Mouse (Mus musculus) forebrain, postnatal 0 days (tissue): ENCODE results near the gene Rbpjl. TPM values are rescaled to one million over a fixed set of nuclear protein-coding genes. Genes with fewer than 3 reads are reported as not detected.

Experiments used
- ATAC-seq: fragments of 200-750 bp; cut with Nextera tagmentation; 2 replicates; pipeline ENCODE4 v1.8.0; 2017; ENCODE audit warnings: mild to moderate bottlenecking, moderate library complexity
- DNase-seq: peaks from one replicate; pipeline ENCODE4 v3.0.0-alpha.2; 2015
- H3K27ac ChIP-seq: fragments of 300-500 bp; sonication (generic); 2 replicates; pipeline ENCODE4 v1.5.1; 2014; ENCODE audit warnings: low read depth, mild to moderate bottlenecking, antibody characterized with exemption, low read length, moderate library complexity, mixed read lengths
- H3K27me3 ChIP-seq: fragments of 300-500 bp; sonication (generic); 2 replicates; pipeline ENCODE4 v1.6.1; 2014; ENCODE audit warnings: mild to moderate bottlenecking, low read length, mixed read lengths; ENCODE audit not compliant: insufficient read depth
- H3K36me3 ChIP-seq: fragments of 300-500 bp; sonication (generic); 2 replicates; pipeline ENCODE4 v1.6.1; 2014; ENCODE audit warnings: mild to moderate bottlenecking, moderate library complexity; ENCODE audit not compliant: insufficient read depth
- H3K4me1 ChIP-seq: fragments of 300-500 bp; sonication (generic); 2 replicates; pipeline ENCODE4 v1.6.1; 2014; ENCODE audit warnings: antibody characterized with exemption; ENCODE audit not compliant: insufficient read depth
- H3K4me2 ChIP-seq: fragments of 300-500 bp; sonication (generic); 2 replicates; pipeline ENCODE4 v1.6.1; 2014; ENCODE audit warnings: low read depth, mild to moderate bottlenecking, moderate library complexity
- H3K4me3 ChIP-seq: fragments of 300-500 bp; sonication (generic); 2 replicates; pipeline ENCODE4 v1.5.1; 2014; ENCODE audit warnings: low read depth, low read length, mixed read lengths
- H3K9ac ChIP-seq: fragments of 300-500 bp; sonication (generic); 2 replicates; pipeline ENCODE4 v1.6.1; 2014; ENCODE audit warnings: mild to moderate bottlenecking
- H3K9me3 ChIP-seq: fragments of 300-500 bp; sonication (generic); 2 replicates; pipeline ENCODE4 v1.6.1; 2016; ENCODE audit warnings: low read length
- CTCF ChIP-seq: sonication (generic); IDR thresholded peaks from 2 replicates; pipeline ENCODE4 v1.5.1; 2016; ENCODE audit warnings: antibody characterized with exemption, control low read depth, low read depth
- WGBS: fragments of 180-500 bp; shearing (Covaris S2); extraction: QIAGEN DNeasy Blood & Tissue Kit; methylation state at CpG from one replicate; pipeline ENCODE4 v1.1.7; 2014; 5-methylcytosine and 5-hydroxymethylcytosine counted together
- polyA plus RNA-seq: library from polyadenylated mRNA; unstranded; fragments of >200 nt; fragmentation: Nextera tagmentation; extraction: Ambion mirVana; gene quantifications from 2 replicates; pipeline ENCODE4 v1.2.1, GENCODE M21; 2015
- total RNA-seq: library from RNA; depleted of rRNA; stranded (reverse); fragments of >200 nt; gene quantifications from 2 replicates; pipeline ENCODE4 v1.2.3, GENCODE M21; 2014; rRNA removed

Gene Rbpjl
- total RNA-seq (0.46 TPM in 1 of 2 replicates, not detected in the other), polyA plus RNA-seq (0.17 and 0.33 TPM in 2 replicates)

GRCm38 (mm10) chr2:164402906-164403305 is at the start of gene Rbpjl:
Rbpjl (plus strand) TSS chr2:164403141.
- peak; percentile 44; the same call in 1 of the 2 replicates for ATAC-seq
- Histone ChIP-seq H3K36me3 (no peaks in the 10 kb centered on the region), H3K27me3 (peaks cover 69% of the 10 kb centered on the region), H3K9me3 (no peaks in the 10 kb centered on the region), H3K9ac (no peak within 1 kb of the TSS), H3K27ac (no peak within 1 kb of the TSS), H3K4me2 (no peak within 1 kb of the TSS), H3K4me1 (peaks cover 3% of the 10 kb centered on the region; the same call in 1 of the 2 replicates), H3K4me3 (no peak within 1 kb of the TSS)
- DNase-seq, result peak; percentile 57
- WGBS, result 5% methylated on average over 17 of the region's 17 CpGs
- peak; percentile 76 for TF ChIP-seq CTCF

- no peak overlapping the region for H3K4me2 ChIP-seq
- ATAC-seq, result no peak
- 89% methylated on average over 11 of the region's 11 CpGs for WGBS
- no peak overlapping the region for H3K9ac ChIP-seq
- H3K4me3 ChIP-seq, result no peak overlapping the region
- no peak overlapping the region for H3K27ac ChIP-seq
- H3K36me3 ChIP-seq, result no peaks in the 10 kb centered on the region
- no peak for DNase-seq
- no peak for TF ChIP-seq CTCF
- H3K4me1 ChIP-seq, result no peaks in the 10 kb centered on the region
- no peaks in the 10 kb centered on the region for H3K9me3 ChIP-seq
- no peaks in the 10 kb centered on the region for H3K27me3 ChIP-seq
Measured at GRCm38 (mm10) chr2:164353356-164353755, 49.6 kb upstream of the Rbpjl start.

GRCm38 (mm10) chr2:164356177-164356967 is 46.6 kb upstream of the Rbpjl start:
- H3K27ac ChIP-seq, result no peak overlapping the region
- no peaks in the 10 kb centered on the region for H3K9me3 ChIP-seq
- no peaks in the 10 kb centered on the region for H3K36me3 ChIP-seq
- no peak overlapping the region for H3K4me3 ChIP-seq
- H3K4me2 ChIP-seq, result no peak overlapping the region
- DNase-seq, result no peak
- ATAC-seq, result no peak
- H3K4me1 ChIP-seq, result no peaks in the 10 kb centered on the region
- H3K27me3 ChIP-seq, result no peaks in the 10 kb centered on the region; the same call in 1 of the 2 replicates
- no peak for TF ChIP-seq CTCF
- 81% methylated on average over 11 of the region's 11 CpGs for WGBS
- no peak overlapping the region for H3K9ac ChIP-seq

- ATAC-seq, result no peak
Measured at GRCm38 (mm10) chr2:164358373-164358772, 44.6 kb upstream of the Rbpjl start.

GRCm38 (mm10) chr2:164359031-164359430 is 43.9 kb upstream of the Rbpjl start:
- no peaks in the 10 kb centered on the region for H3K9me3 ChIP-seq
- no peak for ATAC-seq
- 82% methylated on average over 5 of the region's 5 CpGs for WGBS
- H3K27ac ChIP-seq, result no peak overlapping the region
- no peaks in the 10 kb centered on the region for H3K36me3 ChIP-seq
- DNase-seq, result no peak
- H3K27me3 ChIP-seq, result no peaks in the 10 kb centered on the region; the same call in 1 of the 2 replicates
- H3K4me3 ChIP-seq, result no peak overlapping the region
- H3K4me1 ChIP-seq, result no peaks in the 10 kb centered on the region
- TF ChIP-seq CTCF, result no peak
- no peak overlapping the region for H3K9ac ChIP-seq
- H3K4me2 ChIP-seq, result no peak overlapping the region

More at GRCm38 (mm10) chr2:164358373-164358772, 44.6 kb upstream of the Rbpjl start:
- H3K9ac ChIP-seq, result no peak overlapping the region
- H3K4me2 ChIP-seq, result no peak overlapping the region
- no peak overlapping the region for H3K27ac ChIP-seq
- peak; percentile 34 for TF ChIP-seq CTCF
- no peaks in the 10 kb centered on the region; the same call in 1 of the 2 replicates for H3K27me3 ChIP-seq
- no peaks in the 10 kb centered on the region for H3K4me1 ChIP-seq
- H3K36me3 ChIP-seq, result no peaks in the 10 kb centered on the region
- no peak overlapping the region for H3K4me3 ChIP-seq
- no peaks in the 10 kb centered on the region for H3K9me3 ChIP-seq
- WGBS, result 77% methylated on average over 3 of the region's 3 CpGs
- no peak for DNase-seq

- H3K4me1 ChIP-seq, result no peaks in the 10 kb centered on the region
- no peak overlapping the region for H3K9ac ChIP-seq
- WGBS, result 78% methylated on average over 5 of the region's 5 CpGs
- no peaks in the 10 kb centered on the region; the same call in 1 of the 2 replicates for H3K27me3 ChIP-seq
- ATAC-seq (no peak), DNase-seq (no peak)
- H3K4me3 ChIP-seq, result no peak overlapping the region
- no peaks in the 10 kb centered on the region for H3K36me3 ChIP-seq
- H3K4me2 ChIP-seq, result no peak overlapping the region
- no peaks in the 10 kb centered on the region for H3K9me3 ChIP-seq
- TF ChIP-seq CTCF, result no peak
- H3K27ac ChIP-seq, result no peak overlapping the region
Measured at GRCm38 (mm10) chr2:164359668-164360067, 43.3 kb upstream of the Rbpjl start.

- DNase-seq (no peak), ATAC-seq (no peak)
- H3K4me2 ChIP-seq, result no peak overlapping the region
- H3K9me3 ChIP-seq, result no peaks in the 10 kb centered on the region
- WGBS, result 32% methylated on average over 13 of the region's 13 CpGs
- H3K36me3 ChIP-seq, result no peaks in the 10 kb centered on the region
- H3K27me3 ChIP-seq, result no peaks in the 10 kb centered on the region; the same call in 1 of the 2 replicates
- H3K4me3 ChIP-seq, result no peak overlapping the region
- no peaks in the 10 kb centered on the region for H3K4me1 ChIP-seq
- no peak for TF ChIP-seq CTCF
- H3K27ac ChIP-seq, result no peak overlapping the region
- no peak overlapping the region for H3K9ac ChIP-seq
Measured at GRCm38 (mm10) chr2:164360974-164361657, 41.8 kb upstream of the Rbpjl start.
